Mouse (Mus musculus) thymus, adult 2 months (tissue): ENCODE measurements around the gene Gm5134.

Source experiments
- CTCF ChIP-seq: fragments of 200-500 bp; IDR thresholded peaks from 2 replicates; pipeline ENCODE4 v1.5.1; 2012; ENCODE audit warnings: mild to moderate bottlenecking, control low read depth, low read length, moderate library complexity, borderline replicate concordance; ENCODE audit not compliant: control insufficient read depth, poor library complexity, insufficient read depth; ENCODE audit errors: extremely low read depth
- POLR2A ChIP-seq: fragments of 200-500 bp; IDR thresholded peaks from 2 replicates; pipeline ENCODE4 v1.6.1; 2012; ENCODE audit warnings: mild to moderate bottlenecking, low read length, control low read depth, moderate library complexity; ENCODE audit not compliant: control insufficient read depth, poor library complexity, insufficient read depth; ENCODE audit errors: extremely low read depth

DNA sequence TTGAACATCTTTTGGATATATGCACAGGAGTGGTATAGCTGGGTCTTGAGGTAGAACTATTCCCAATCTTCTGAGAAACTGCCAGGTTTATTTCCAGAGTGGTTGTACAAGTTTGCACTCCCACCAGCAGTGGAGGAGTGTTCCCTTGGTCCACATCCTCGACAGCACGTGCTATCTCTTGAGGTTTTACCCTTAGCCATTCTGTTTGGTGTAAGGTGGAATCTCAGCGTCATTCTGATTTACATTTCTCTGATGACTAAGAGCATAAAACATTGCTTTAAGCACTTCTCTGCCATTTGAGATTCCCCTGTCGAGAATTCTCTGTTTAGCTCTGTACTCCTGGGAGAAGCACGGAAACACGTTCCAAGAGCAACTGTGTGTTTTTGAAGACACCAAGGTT lies 58.6 kb downstream of the Gm5134 start:
- TF ChIP-seq CTCF (no peak), POLR2A (no peak)
